Mouse (Mus musculus) gastrocnemius, postnatal 4 days (tissue): ENCODE data around the gene Zfp948. TPM values are rescaled to one million over a fixed set of nuclear protein-coding genes. Genes with fewer than 3 reads are reported as not detected.
"Not testable (repeated sequence)": the region's sequence is repeated elsewhere in the genome, so short reads cannot be mapped to it uniquely, and the experiment has no call there.

Experiments used
- DNase-seq, 2 experiments: peaks; one replicate each; pipeline ENCODE4 v3.0.0; 2021 to 2022; ENCODE audit warnings: low spot score in 2 of 2, mixed read lengths in 2 of 2
- total RNA-seq, 2 experiments: library from RNA; stranded (reverse); gene quantifications; 2 replicates each; pipeline ENCODE4 v1.2.3; 2021

Zfp948 gene
- total RNA-seq, 2 experiments from 2014 or later: 10.1 to 10.4 TPM

DNA sequence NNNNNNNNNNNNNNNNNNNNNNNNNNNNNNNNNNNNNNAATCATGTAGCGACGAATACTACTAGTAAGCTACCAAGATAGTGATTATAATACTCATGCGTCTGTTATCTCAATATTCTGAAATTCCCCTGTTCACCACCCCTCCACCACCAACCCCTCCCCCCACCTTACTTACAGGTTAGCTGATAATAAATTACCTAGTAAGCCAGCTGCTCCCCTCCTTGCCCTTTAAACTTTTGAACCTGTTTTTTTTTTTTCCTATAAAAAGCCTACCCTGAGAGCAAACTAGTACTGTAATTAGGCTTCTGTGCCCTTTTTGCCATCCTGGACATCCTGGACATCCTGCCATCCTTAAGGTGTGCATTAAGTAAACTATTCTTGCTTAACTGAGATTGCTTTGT is 56.8 kb downstream of the Zfp948 start:
- DNase-seq: no peak

DNA sequence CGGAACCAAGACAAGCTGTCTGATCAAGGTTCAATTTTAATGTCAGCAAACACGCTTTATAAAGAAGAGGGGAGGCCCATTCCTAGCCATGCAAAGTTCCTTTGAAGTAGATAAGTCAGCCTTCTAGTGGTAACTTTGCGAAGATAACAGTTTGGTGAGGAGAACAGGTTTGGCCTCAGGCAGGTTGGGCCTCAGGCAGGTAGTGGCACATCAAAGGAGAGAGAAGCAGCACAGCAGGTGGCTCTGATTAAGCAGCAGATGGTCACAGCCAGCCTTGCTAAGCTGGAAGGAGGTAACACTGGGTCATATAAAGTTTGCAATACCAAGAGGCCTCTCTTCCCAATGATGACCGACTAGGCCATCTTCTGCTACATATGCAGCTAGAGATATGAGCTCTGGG is 69.0 kb downstream of the Zfp948 start:
- DNase-seq: not testable (repeated sequence)

Other genes with a start within 250 kb of the Zfp948 start
- 1 to 10 TPM in 1 of 2 experiments, under 1 TPM in 1; 0.88 to 1.1 TPM for gene Zfp677, start 183.3 kb upstream of the Zfp948 start, total RNA-seq
- 1 to 10 TPM in 1 of 2 experiments, under 1 TPM in 1; 0.91 to 1.1 TPM for gene Zfp54, start 143.8 kb upstream of the Zfp948 start, total RNA-seq
- gene Zfp51, start 116.6 kb upstream of the Zfp948 start, total RNA-seq: 1 to 10 TPM; 4.9 to 5.6 TPM
- gene Zfp53, start 78.0 kb upstream of the Zfp948 start, total RNA-seq: 1 to 10 TPM; 2.9 to 3.4 TPM
- gene Zfp52, start 31.5 kb upstream of the Zfp948 start, total RNA-seq: 1 to 10 TPM; 4.6 to 4.9 TPM
- gene Zfp983, start 83.6 kb downstream of the Zfp948 start, total RNA-seq: 1 to 10 TPM; 3.2 to 4.4 TPM
- 1 to 10 TPM; 4.3 to 5.2 TPM for gene Gm10226, start 124.9 kb downstream of the Zfp948 start, total RNA-seq
- gene Zfp760, start 140.7 kb downstream of the Zfp948 start, total RNA-seq: 1 to 10 TPM; 4.7 to 5.2 TPM
- 10 to 100 TPM in 1 of 2 experiments, 1 to 10 TPM in 1; 6.7 to 11.1 TPM for gene Zfp229, start 163.8 kb downstream of the Zfp948 start, total RNA-seq